11 mouse cellular contexts compared by ENCODE assay signal in the genomic region with DNA sequence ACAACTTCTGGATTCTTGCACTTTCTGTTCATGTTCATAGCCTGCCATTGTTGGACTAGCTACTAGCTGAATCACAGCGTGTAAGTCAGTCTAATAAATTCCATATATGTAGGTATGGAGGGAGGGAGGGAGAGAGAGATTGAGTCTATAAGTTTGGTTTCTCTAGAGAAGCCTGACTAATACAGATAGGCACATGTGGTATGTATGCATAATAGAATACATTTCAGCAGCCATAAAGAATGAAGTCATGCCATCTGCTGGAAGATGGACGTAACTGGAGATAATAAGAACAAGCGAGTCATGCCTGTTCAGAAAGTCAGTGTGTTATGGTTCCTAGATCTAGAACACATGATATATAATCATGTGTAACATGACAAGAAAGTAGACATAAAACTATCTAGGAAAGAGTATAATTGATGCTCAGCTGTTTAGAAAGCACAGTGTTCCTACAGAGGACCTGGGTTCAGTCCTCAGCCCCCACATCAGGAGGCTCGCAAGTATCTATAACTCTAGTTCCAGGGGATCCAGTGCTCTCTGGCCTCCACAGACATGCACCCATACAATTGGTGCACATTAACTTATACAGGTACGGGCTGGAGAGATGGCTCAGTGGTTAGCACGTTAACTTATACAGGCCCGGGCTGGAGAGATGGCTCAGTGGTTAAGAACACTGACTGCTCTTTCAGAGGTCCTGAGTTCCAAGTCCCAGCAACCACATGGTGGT.
DNase-seq lines count a peak whose midpoint lies in the region; ATAC-seq and TF ChIP-seq lines count a peak whose summit lies in the region.
"Had no signal": no experiment of that assay in that cellular context is flagged by ENCODE, and none has a peak within 500 bp of the region (broad histone marks: within the 10 kb centered on the region; RNA-seq: fewer than 3 reads in every experiment).

No protein-coding gene starts in this region.

- ATAC-seq in forebrain, embryonic 12.5 days (ENCODE audit: low FRiP score), result 0 out of 2 replicates have a peak, but pooled peaks have one; percentile 44
- ATAC-seq in forebrain, embryonic 11.5 days (replicated peaks; ENCODE audit: low FRiP score), result no peak
- ATAC-seq in lung, postnatal 0 days, result no peak
- ATAC-seq in forebrain, embryonic 14.5 days, result peak; percentile 70; the same call in 1 of the 2 replicates
- no peak for ATAC-seq in liver, embryonic 11.5 days (replicated peaks; ENCODE audit: low FRiP score)

- 85% methylated on average over 7 of the region's 7 CpGs for WGBS in forebrain, embryonic 12.5 days
- 90% methylated on average over 7 of the region's 7 CpGs for whole genome bisulfite sequencing in forebrain, embryonic 11.5 days
- 77% methylated on average over 7 of the region's 7 CpGs for WGBS in lung, postnatal 0 days
- WGBS in forebrain, embryonic 14.5 days, result 89% methylated on average over 7 of the region's 7 CpGs
- WGBS in liver, embryonic 11.5 days, result 77% methylated on average over 7 of the region's 7 CpGs

- H3K4me2 ChIP-seq in forebrain, embryonic 12.5 days, result no peak overlapping the region
- no peak overlapping the region for H3K4me2 ChIP-seq in forebrain, embryonic 11.5 days (ENCODE audit: low read depth, low read length, severe bottlenecking)
- no peak overlapping the region for H3K4me2 ChIP-seq in lung, postnatal 0 days (replicated peaks; ENCODE audit: low read depth, low read length)
- H3K4me2 ChIP-seq in forebrain, embryonic 14.5 days (ENCODE audit: low read length), result no peak overlapping the region
- H3K4me2 ChIP-seq in liver, embryonic 11.5 days, result no peak overlapping the region

- no peaks in the 10 kb centered on the region for H3K36me3 ChIP-seq in forebrain, embryonic 12.5 days (replicated peaks)
- no peaks in the 10 kb centered on the region for H3K36me3 ChIP-seq in forebrain, embryonic 11.5 days (ENCODE audit: control insufficient read depth, insufficient read depth, low read length)
- H3K36me3 ChIP-seq in lung, postnatal 0 days (ENCODE audit: insufficient read depth, low read length), result no peaks in the 10 kb centered on the region
- H3K36me3 ChIP-seq in forebrain, embryonic 14.5 days (ENCODE audit: control insufficient read depth, insufficient read depth, low read length), result no peaks in the 10 kb centered on the region
- H3K36me3 ChIP-seq in liver, embryonic 11.5 days (ENCODE audit: control insufficient read depth, insufficient read depth, low read length), result no peaks in the 10 kb centered on the region

- H3K4me1 ChIP-seq in forebrain, embryonic 12.5 days, result no peaks in the 10 kb centered on the region
- no peaks in the 10 kb centered on the region for H3K4me1 ChIP-seq in forebrain, embryonic 11.5 days (replicated peaks; ENCODE audit: control insufficient read depth, insufficient read depth, low read length)
- H3K4me1 ChIP-seq in lung, postnatal 0 days (ENCODE audit: insufficient read depth, low read depth, low read length), result no peaks in the 10 kb centered on the region
- H3K4me1 ChIP-seq in forebrain, embryonic 14.5 days (ENCODE audit: control insufficient read depth, insufficient read depth, low read length), result no peaks in the 10 kb centered on the region
- H3K4me1 ChIP-seq in liver, embryonic 11.5 days (replicated peaks; ENCODE audit: control insufficient read depth, insufficient read depth, low read length), result no peaks in the 10 kb centered on the region

- TF ChIP-seq CTCF in lung, postnatal 0 days (IDR thresholded peaks at IDR 0.05), result peak; percentile 58

- no peak overlapping the region for H3K27ac ChIP-seq in forebrain, embryonic 12.5 days
- H3K27ac ChIP-seq in forebrain, embryonic 11.5 days (ENCODE audit: low read depth, low read length), result no peak overlapping the region
- no peak overlapping the region for H3K27ac ChIP-seq in lung, postnatal 0 days (ENCODE audit: low read length)
- H3K27ac ChIP-seq in forebrain, embryonic 14.5 days (ENCODE audit: low read depth, low read length), result no peak overlapping the region
- no peak overlapping the region for H3K27ac ChIP-seq in liver, embryonic 11.5 days (ENCODE audit: low read depth, low read length)

- H3K4me3 ChIP-seq in forebrain, embryonic 12.5 days (replicated peaks), result no peak overlapping the region
- H3K4me3 ChIP-seq in forebrain, embryonic 11.5 days (ENCODE audit: low read depth, low read length), result no peak overlapping the region
- no peak overlapping the region for H3K4me3 ChIP-seq in lung, postnatal 0 days (ENCODE audit: low read depth, low read length)
- no peak overlapping the region for H3K4me3 ChIP-seq in forebrain, embryonic 14.5 days (ENCODE audit: low read depth, low read length)
- no peak overlapping the region for H3K4me3 ChIP-seq in liver, embryonic 11.5 days (ENCODE audit: low read depth, low read length)

- H3K9me3 ChIP-seq in forebrain, embryonic 12.5 days, result no peaks in the 10 kb centered on the region
- no peaks in the 10 kb centered on the region for H3K9me3 ChIP-seq in forebrain, embryonic 11.5 days (ENCODE audit: control insufficient read depth, low read length)
- no peaks in the 10 kb centered on the region for H3K9me3 ChIP-seq in lung, postnatal 0 days (ENCODE audit: low read length)
- no peaks in the 10 kb centered on the region for H3K9me3 ChIP-seq in forebrain, embryonic 14.5 days (replicated peaks; ENCODE audit: control insufficient read depth, low read length)
- H3K9me3 ChIP-seq in liver, embryonic 11.5 days (ENCODE audit: control insufficient read depth, low read length), result 0 out of 2 replicates have a peak, but pooled peaks cover 2% of the 10 kb centered on the region

- H3K9ac ChIP-seq in forebrain, embryonic 12.5 days, result no peak overlapping the region
- no peak overlapping the region for H3K9ac ChIP-seq in forebrain, embryonic 11.5 days (ENCODE audit: low read length)
- no peak overlapping the region for H3K9ac ChIP-seq in lung, postnatal 0 days (replicated peaks; ENCODE audit: low read depth)
- no peak overlapping the region for H3K9ac ChIP-seq in forebrain, embryonic 14.5 days (ENCODE audit: low read length)
- H3K9ac ChIP-seq in liver, embryonic 11.5 days (ENCODE audit: low read depth, low read length), result no peak overlapping the region

- no peaks in the 10 kb centered on the region for H3K27me3 ChIP-seq in forebrain, embryonic 12.5 days
- H3K27me3 ChIP-seq in forebrain, embryonic 11.5 days (ENCODE audit: control insufficient read depth, insufficient read depth, low read length), result no peaks in the 10 kb centered on the region
- no peaks in the 10 kb centered on the region for H3K27me3 ChIP-seq in lung, postnatal 0 days (replicated peaks; ENCODE audit: insufficient read depth, low read length)
- no peaks in the 10 kb centered on the region for H3K27me3 ChIP-seq in forebrain, embryonic 14.5 days (replicated peaks; ENCODE audit: control insufficient read depth, insufficient read depth, low read length)
- no peaks in the 10 kb centered on the region for H3K27me3 ChIP-seq in liver, embryonic 11.5 days (replicated peaks; ENCODE audit: control insufficient read depth, insufficient read depth, low read length)

- no peak for DNase-seq in forebrain, embryonic 11.5 days (ENCODE audit: low spot score)
- DNase-seq in lung, postnatal 0 days (ENCODE audit: low spot score), result peak; percentile 32
- DNase-seq in lung, postnatal 4 days, result no peak
- DNase-seq in forebrain, embryonic 14.5 days (ENCODE audit: low spot score), result peak; percentile 74
- peak; percentile 68 for DNase-seq in naive thymus-derived CD4-positive, alpha-beta T cell, adult 2 months (ENCODE audit: low read depth)
- DNase-seq in T-cell, adult 2 months (ENCODE audit: low spot score), result no peak
- DNase-seq in liver, embryonic 11.5 days (ENCODE audit: low spot score), result no peak
- DNase-seq: gastrocnemius, postnatal 10 days; kidney, postnatal 14 days; lung, adult 18-20 months had no signal

- TF ChIP-seq EP300 in lung, postnatal 0 days (IDR thresholded peaks at IDR 0.05), result no peak

Comparison
In these comparisons a context has a peak if more than half of its experiments do, and no peak if none do; other contexts are left out.
1. ATAC-seq: peak in forebrain, embryonic 12.5 days (single experiment) and forebrain, embryonic 14.5 days (single experiment); none in forebrain, embryonic 11.5 days (single experiment), lung, postnatal 0 days (single experiment) and liver, embryonic 11.5 days (single experiment).
2. DNase-seq: peak in lung, postnatal 0 days (single experiment), forebrain, embryonic 14.5 days (single experiment) and naive thymus-derived CD4-positive, alpha-beta T cell, adult 2 months (single experiment); none in forebrain, embryonic 11.5 days (single experiment), lung, postnatal 4 days (0 of 2), T-cell, adult 2 months (single experiment) and liver, embryonic 11.5 days (single experiment).